Comparison of ENCODE assay signal across 15 mouse cellular contexts in the genomic region with DNA sequence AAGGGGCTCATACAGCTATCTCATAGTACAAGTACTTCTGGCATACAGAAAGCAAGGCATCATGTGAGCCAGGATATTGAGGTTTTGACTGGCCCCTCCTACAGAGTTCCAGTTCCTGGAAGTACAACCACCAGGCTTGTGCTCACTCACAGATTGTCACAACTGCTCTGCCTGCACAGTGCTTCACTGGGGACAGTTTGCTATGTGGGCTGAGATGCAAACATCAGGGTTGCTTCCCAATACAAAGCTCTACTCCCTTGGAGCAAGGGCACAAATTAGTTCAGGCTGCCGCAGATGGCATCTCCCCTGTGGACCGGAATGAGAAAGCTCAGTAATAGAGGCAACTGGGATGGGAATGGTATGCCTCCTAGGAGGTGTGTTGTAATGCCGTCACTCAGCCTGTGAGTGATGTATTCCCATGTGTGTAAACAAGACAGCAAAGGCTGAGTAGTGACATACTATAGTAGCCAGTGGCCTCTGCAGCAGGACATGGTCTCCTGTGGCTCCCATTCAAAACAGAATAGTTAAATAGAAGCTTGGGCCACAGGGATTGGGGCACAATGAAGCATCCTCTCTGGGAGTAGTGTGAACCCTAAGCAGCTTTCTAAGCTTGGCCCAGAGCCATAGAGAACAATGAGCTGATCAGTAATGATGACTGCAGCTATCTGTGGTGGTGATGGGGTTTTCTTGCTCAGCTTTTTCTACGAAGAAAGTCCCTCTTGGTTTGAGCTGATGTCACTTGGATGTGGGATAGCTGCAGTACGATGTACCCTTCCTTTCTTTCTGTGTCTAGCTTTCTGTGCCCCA.
DNase-seq lines count a peak whose midpoint lies in the region; ATAC-seq lines count a peak whose summit lies in the region.
"Had no signal": no experiment of that assay in that cellular context is flagged by ENCODE, and none has a peak within 500 bp of the region (broad histone marks: within the 10 kb centered on the region; RNA-seq: fewer than 3 reads in every experiment).

No protein-coding gene starts in this region.

- no peak overlapping the region for H3K27ac ChIP-seq in forebrain, embryonic 13.5 days
- no peak overlapping the region for H3K27ac ChIP-seq in forebrain, embryonic 10.5 days
- no peak overlapping the region for H3K27ac ChIP-seq in midbrain, embryonic 12.5 days (replicated peaks)
- H3K27ac ChIP-seq: limb, embryonic 10.5 days; liver, embryonic 13.5 days had no signal

- DNase-seq in forebrain, embryonic 10.5 days (ENCODE audit: extremely low spot score, low spot score), result no peak
- peak; percentile 61 for DNase-seq in retina, postnatal 1 day
- no peak for DNase-seq in retina, embryonic 14.5 days (ENCODE audit: low spot score)
- DNase-seq in left cerebral cortex, adult 18-20 months (ENCODE audit: low spot score in 2 of 2), result no peak
- DNase-seq in heart, postnatal 4 days, result no peak
- no peak for DNase-seq in heart, adult 11 months
- DNase-seq: kidney, adult 2 months; kidney, postnatal 25 days; liver, embryonic 13.5 days; lung, postnatal 10 days; right cerebral cortex, postnatal 25 days had no signal

- 60% methylated on average over 5 of the region's 5 CpGs for WGBS in forebrain, embryonic 13.5 days
- WGBS in forebrain, embryonic 10.5 days, result 75% methylated on average over 5 of the region's 5 CpGs
- 59% methylated on average over 5 of the region's 5 CpGs for WGBS in midbrain, embryonic 12.5 days

- H3K9ac ChIP-seq in forebrain, embryonic 13.5 days, result no peak overlapping the region
- no peak overlapping the region for H3K9ac ChIP-seq in midbrain, embryonic 12.5 days (replicated peaks)
- H3K9ac ChIP-seq: liver, embryonic 13.5 days had no signal

- H3K4me3 ChIP-seq in forebrain, embryonic 13.5 days, result no peak overlapping the region
- no peak overlapping the region for H3K4me3 ChIP-seq in forebrain, embryonic 10.5 days
- H3K4me3 ChIP-seq in midbrain, embryonic 12.5 days, result no peak overlapping the region
- H3K4me3 ChIP-seq: limb, embryonic 10.5 days; liver, embryonic 13.5 days had no signal

- ATAC-seq in forebrain, embryonic 13.5 days, result 0 out of 2 replicates have a peak, but pooled peaks have one; percentile 27
- peak; percentile 56; the same call in 1 of the 2 replicates for ATAC-seq in midbrain, embryonic 12.5 days (ENCODE audit: low FRiP score, low read depth)
- ATAC-seq: Patski had no signal

- no peak overlapping the region for H3K4me2 ChIP-seq in forebrain, embryonic 13.5 days
- no peak overlapping the region for H3K4me2 ChIP-seq in midbrain, embryonic 12.5 days (replicated peaks)
- H3K4me2 ChIP-seq: liver, embryonic 13.5 days had no signal

- H3K9me3 ChIP-seq in forebrain, embryonic 13.5 days (replicated peaks), result no peaks in the 10 kb centered on the region
- H3K9me3 ChIP-seq in forebrain, embryonic 10.5 days, result no peaks in the 10 kb centered on the region
- no peaks in the 10 kb centered on the region for H3K9me3 ChIP-seq in midbrain, embryonic 12.5 days
- H3K9me3 ChIP-seq: limb, embryonic 10.5 days; liver, embryonic 13.5 days had no signal

- no peaks in the 10 kb centered on the region for H3K27me3 ChIP-seq in forebrain, embryonic 13.5 days
- no peaks in the 10 kb centered on the region for H3K27me3 ChIP-seq in forebrain, embryonic 10.5 days (ENCODE audit: poor library complexity, severe bottlenecking)
- H3K27me3 ChIP-seq in midbrain, embryonic 12.5 days, result peaks cover 3% of the 10 kb centered on the region; the same call in 1 of the 2 replicates
- H3K27me3 ChIP-seq: liver, embryonic 13.5 days; Patski had no signal

- no peaks in the 10 kb centered on the region for H3K36me3 ChIP-seq in forebrain, embryonic 13.5 days (ENCODE audit: poor library complexity, severe bottlenecking)
- H3K36me3 ChIP-seq in forebrain, embryonic 10.5 days (replicated peaks), result no peaks in the 10 kb centered on the region
- no peaks in the 10 kb centered on the region for H3K36me3 ChIP-seq in midbrain, embryonic 12.5 days
- H3K36me3 ChIP-seq: limb, embryonic 10.5 days; liver, embryonic 13.5 days had no signal

- peaks cover 25% of the 10 kb centered on the region for H3K4me1 ChIP-seq in forebrain, embryonic 13.5 days
- peaks cover 25% of the 10 kb centered on the region for H3K4me1 ChIP-seq in forebrain, embryonic 10.5 days
- H3K4me1 ChIP-seq in midbrain, embryonic 12.5 days, result peaks cover 20% of the 10 kb centered on the region
- H3K4me1 ChIP-seq: liver, embryonic 13.5 days had no signal
